Mouse (Mus musculus): ENCODE measurements at regions not wholly inside any gene's neighbourhood (a gene's known extent, or its start where the extent isn't known, plus 50 kb on each side); places are given as distances from the start of the nearest gene placed in this dataset.

GRCm38 (mm10) chr2:174574804-174575507 is 68.4 kb upstream of the Zfp831 start:
- TF ChIP-seq POLR2A (IDR thresholded peaks at IDR 0.05; ENCODE audit: borderline replicate concordance, control insufficient read depth, low read depth, low read length) (no peak), CTCF (IDR thresholded peaks at IDR 0.05; ENCODE audit: control insufficient read depth, insufficient read depth, low read length) (no peak)
